Mouse (Mus musculus): ENCODE measurements at regions not wholly inside any gene's neighbourhood (a gene's known extent, or its start where the extent isn't known, plus 50 kb on each side); places are given as distances from the start of the nearest gene placed in this dataset.

- WGBS, result 79% methylated on average over 4 of the region's 4 CpGs
These were observed 414.4 kb downstream of the 1700017N19Rik start for GRCm38 (mm10) chr10:101004687-101005086.

GRCm38 (mm10) chr10:101015416-101015815 is 425.1 kb downstream of the 1700017N19Rik start:
- no peaks in the 10 kb centered on the region for H3K27me3 ChIP-seq (ENCODE audit: control insufficient read depth, insufficient read depth, low read length)
- no peak overlapping the region for H3K27ac ChIP-seq (ENCODE audit: low read depth, low read length)
- ATAC-seq (ENCODE audit: low FRiP score) (no peak), DNase-seq (ENCODE audit: low spot score, missing footprints) (no peak)
- no peak overlapping the region for H3K4me2 ChIP-seq
- no peaks in the 10 kb centered on the region for H3K36me3 ChIP-seq (ENCODE audit: control insufficient read depth, insufficient read depth, low read length)
- H3K9ac ChIP-seq (ENCODE audit: low read length), result no peak overlapping the region
- 83% methylated on average over 1 of the region's 1 CpGs for WGBS
- H3K4me1 ChIP-seq (ENCODE audit: control insufficient read depth, insufficient read depth, low read length), result no peaks in the 10 kb centered on the region
- H3K4me3 ChIP-seq (ENCODE audit: low read depth, low read length), result no peak overlapping the region
- no peaks in the 10 kb centered on the region for H3K9me3 ChIP-seq (ENCODE audit: control insufficient read depth, low read length)

More at GRCm38 (mm10) chr10:101004687-101005086, 414.4 kb downstream of the 1700017N19Rik start:
- H3K4me3 ChIP-seq (ENCODE audit: low read depth, low read length), result no peak overlapping the region
- H3K4me1 ChIP-seq (ENCODE audit: control insufficient read depth, insufficient read depth, low read length), result no peaks in the 10 kb centered on the region
- no peaks in the 10 kb centered on the region for H3K27me3 ChIP-seq (ENCODE audit: control insufficient read depth, insufficient read depth, low read length)
- H3K27ac ChIP-seq (ENCODE audit: low read depth, low read length), result no peak overlapping the region
- no peak for ATAC-seq (ENCODE audit: low FRiP score)
- H3K36me3 ChIP-seq (ENCODE audit: control insufficient read depth, insufficient read depth, low read length), result no peaks in the 10 kb centered on the region
- no peak overlapping the region for H3K9ac ChIP-seq (ENCODE audit: low read length)
- no peak overlapping the region for H3K4me2 ChIP-seq
- DNase-seq (ENCODE audit: low spot score, missing footprints), result no peak
- no peaks in the 10 kb centered on the region for H3K9me3 ChIP-seq (ENCODE audit: control insufficient read depth, low read length)

- Histone ChIP-seq H3K9ac (ENCODE audit: low read length) (no peak overlapping the region), H3K36me3 (ENCODE audit: control insufficient read depth, insufficient read depth, low read length) (no peaks in the 10 kb centered on the region), H3K27ac (ENCODE audit: low read depth, low read length) (no peak overlapping the region), H3K27me3 (ENCODE audit: control insufficient read depth, insufficient read depth, low read length) (no peaks in the 10 kb centered on the region), H3K4me1 (ENCODE audit: control insufficient read depth, insufficient read depth, low read length) (no peaks in the 10 kb centered on the region), H3K9me3 (ENCODE audit: control insufficient read depth, low read length) (no peaks in the 10 kb centered on the region), H3K4me2 (no peak overlapping the region), H3K4me3 (ENCODE audit: low read depth, low read length) (no peak overlapping the region)
- ATAC-seq (ENCODE audit: low FRiP score) (no peak), DNase-seq (ENCODE audit: low spot score, missing footprints) (no peak)
These were observed 448.3 kb downstream of the 1700017N19Rik start for GRCm38 (mm10) chr10:101038630-101039029.

- Histone ChIP-seq H3K36me3 (ENCODE audit: control insufficient read depth, insufficient read depth, low read length) (no peaks in the 10 kb centered on the region), H3K27me3 (ENCODE audit: control insufficient read depth, insufficient read depth, low read length) (no peaks in the 10 kb centered on the region), H3K4me3 (ENCODE audit: low read depth, low read length) (no peak overlapping the region), H3K4me1 (ENCODE audit: control insufficient read depth, insufficient read depth, low read length) (no peaks in the 10 kb centered on the region), H3K9me3 (ENCODE audit: control insufficient read depth, low read length) (no peaks in the 10 kb centered on the region), H3K4me2 (no peak overlapping the region), H3K9ac (ENCODE audit: low read length) (no peak overlapping the region), H3K27ac (ENCODE audit: low read depth, low read length) (no peak overlapping the region)
- DNase-seq (ENCODE audit: low spot score, missing footprints) (no peak), ATAC-seq (ENCODE audit: low FRiP score) (no peak)
- WGBS, result 100% methylated on average over 1 of the region's 1 CpGs
These were observed 448.8 kb downstream of the 1700017N19Rik start for GRCm38 (mm10) chr10:101039034-101039433.

All from midbrain, embryonic 11.5 days (tissue).